Mouse (Mus musculus): ENCODE measurements around the gene Carmil3. TPM values are rescaled to one million over a fixed set of nuclear protein-coding genes. Genes with fewer than 3 reads are reported as not detected.

The Carmil3 gene
- total and polyA plus RNA-seq, 3 experiments: 1.9 to 6.0 (median 2.3) TPM

GRCm38 (mm10) chr14:55520451-55521361, 30.3 kb downstream of the Carmil3 start:
- H3K4me1 ChIP-seq (ENCODE audit: control insufficient read depth in 1 of 2, insufficient read depth in 2 of 2): peaks cover 2 to 27% of the 10 kb centered on the region in 2 experiments; a peak in 2 of 4 replicates
- peak overlapping the region in 1 of 3 experiments; percentile 50 for H3K4me3 ChIP-seq (replicated peaks in 1 of 3; ENCODE audit: low read depth in 2 of 3, low read length in 2 of 3, poor library complexity in 1 of 3)
- in situ Hi-C loops (cut with MboI; ENCODE audit: low pct_ligation_motif_present, low pct_unique_long_range_greater_than_20kb, low sequenced_read_pairs): no loop called here
- H3K4me2 ChIP-seq (ENCODE audit: insufficient read depth, low read depth, poor library complexity, severe bottlenecking): peak overlapping the region; percentile 60
- H3K79me2 ChIP-seq (replicated peaks; ENCODE audit: control insufficient read depth, extremely low read depth, insufficient read depth, poor library complexity, severe bottlenecking): no peaks in the 10 kb centered on the region
- H3K9ac ChIP-seq (ENCODE audit: insufficient read depth, low read depth): no peak overlapping the region
- DNase-seq (ENCODE audit: extremely low read depth): no peak
- no peaks in the 10 kb centered on the region for H3K36me3 ChIP-seq (replicated peaks in 1 of 2; ENCODE audit: control insufficient read depth in 1 of 2, insufficient read depth in 1 of 2, low read length in 1 of 2)
- dilution Hi-C loops (cut with MboI; ENCODE audit: extremely low pct_ligation_motif_present, extremely low pct_unique_long_range_greater_than_20kb, low sequenced_read_pairs): no loop called here
- no peak overlapping the region for H3K27ac ChIP-seq (ENCODE audit: insufficient read depth, low read depth)
- TF ChIP-seq TBP (conservative IDR thresholded peaks at IDR 0.05; ENCODE audit: low read depth, low read length) (no peak), JUND (conservative IDR thresholded peaks at IDR 0.05; ENCODE audit: low read depth, low read length) (no peak), USF1 (IDR thresholded peaks at IDR 0.05; ENCODE audit: low read depth, low read length) (no peak), UBTF (IDR thresholded peaks at IDR 0.05; ENCODE audit: low read depth, low read length) (peak; percentile 66; the same call in 1 of the 2 replicates), ETS1 (conservative IDR thresholded peaks at IDR 0.05; ENCODE audit: low read depth, low read length) (no peak), CTCF (conservative IDR thresholded peaks at IDR 0.05 in 1 of 2, IDR thresholded peaks at IDR 0.05 in 1 of 2; ENCODE audit: low read depth in 2 of 2, low read length in 2 of 2) (peak in 1 of 2 experiments; percentile 47; a peak in 2 of 4 replicates), KAT2A (IDR thresholded peaks at IDR 0.05; ENCODE audit: insufficient replicate concordance, low read length) (no peak)
- H3K9me3 ChIP-seq (replicated peaks; ENCODE audit: low read length): no peaks in the 10 kb centered on the region
- peaks cover 69% of the 10 kb centered on the region for H3K27me3 ChIP-seq (replicated peaks)

GRCm38 (mm10) chr14:55524062-55524461, 33.6 kb downstream of the Carmil3 start:
- no peak for DNase-seq (ENCODE audit: extremely low read depth)
- no peaks in the 10 kb centered on the region for H3K36me3 ChIP-seq (replicated peaks in 1 of 2; ENCODE audit: control insufficient read depth in 1 of 2, insufficient read depth in 1 of 2, low read length in 1 of 2)
- in situ Hi-C loops (cut with MboI; ENCODE audit: low pct_ligation_motif_present, low pct_unique_long_range_greater_than_20kb, low sequenced_read_pairs) (no loop called here), dilution Hi-C loops (cut with MboI; ENCODE audit: extremely low pct_ligation_motif_present, extremely low pct_unique_long_range_greater_than_20kb, low sequenced_read_pairs) (no loop called here)
- H3K79me2 ChIP-seq (replicated peaks; ENCODE audit: control insufficient read depth, extremely low read depth, insufficient read depth, poor library complexity, severe bottlenecking): no peaks in the 10 kb centered on the region
- peak; percentile 30; the same call in 1 of the 2 replicates for TF ChIP-seq EP300 (IDR thresholded peaks at IDR 0.05; ENCODE audit: low read length)
- no peak for TF ChIP-seq KAT2A (IDR thresholded peaks at IDR 0.05; ENCODE audit: insufficient replicate concordance, low read length)
- no peak for TF ChIP-seq BHLHE40 (IDR thresholded peaks at IDR 0.05; ENCODE audit: low read depth, low read length)
- peaks cover 5 to 25% of the 10 kb centered on the region in 2 experiments; a peak in 2 of 4 replicates for H3K4me1 ChIP-seq (ENCODE audit: control insufficient read depth in 1 of 2, insufficient read depth in 2 of 2)
- no peaks in the 10 kb centered on the region for H3K9me3 ChIP-seq (replicated peaks; ENCODE audit: low read length)
- H3K4me3 ChIP-seq (replicated peaks in 1 of 3; ENCODE audit: low read depth in 2 of 3, low read length in 2 of 3, poor library complexity in 1 of 3): no peak overlapping the region
- no peak overlapping the region for H3K4me2 ChIP-seq (ENCODE audit: insufficient read depth, low read depth, poor library complexity, severe bottlenecking)
- H3K27ac ChIP-seq (ENCODE audit: insufficient read depth, low read depth): no peak overlapping the region
- peaks cover 41% of the 10 kb centered on the region for H3K27me3 ChIP-seq (replicated peaks)
- no peak overlapping the region for H3K9ac ChIP-seq (ENCODE audit: insufficient read depth, low read depth)

GRCm38 (mm10) chr14:55524785-55525184, 34.3 kb downstream of the Carmil3 start, which contains the start of gene Nrl:
Nrl (minus strand) TSS chr14:55524981.
- Histone ChIP-seq H3K79me2 (replicated peaks; ENCODE audit: control insufficient read depth, extremely low read depth, insufficient read depth, poor library complexity, severe bottlenecking) (no peaks in the 10 kb centered on the region), H3K27me3 (replicated peaks) (peaks cover 35% of the 10 kb centered on the region), H3K36me3 (replicated peaks in 1 of 2; ENCODE audit: control insufficient read depth in 1 of 2, insufficient read depth in 1 of 2, low read length in 1 of 2) (no peaks in the 10 kb centered on the region), H3K4me2 (ENCODE audit: insufficient read depth, low read depth, poor library complexity, severe bottlenecking) (no peak within 1 kb of the TSS), H3K4me3 (replicated peaks in 1 of 3; ENCODE audit: low read depth in 2 of 3, low read length in 2 of 3, poor library complexity in 1 of 3) (no peak within 1 kb of the TSS), H3K4me1 (ENCODE audit: control insufficient read depth in 1 of 2, insufficient read depth in 2 of 2) (peaks cover 5 to 22% of the 10 kb centered on the region in 2 experiments; a peak in 2 of 4 replicates), H3K27ac (ENCODE audit: insufficient read depth, low read depth) (no peak within 1 kb of the TSS), H3K9ac (ENCODE audit: insufficient read depth, low read depth) (no peak within 1 kb of the TSS), H3K9me3 (replicated peaks; ENCODE audit: low read length) (no peaks in the 10 kb centered on the region)
- DNase-seq (ENCODE audit: extremely low read depth): no peak
- no peak for TF ChIP-seq KAT2A (IDR thresholded peaks at IDR 0.05; ENCODE audit: insufficient replicate concordance, low read length)
- TF ChIP-seq CHD1 (IDR thresholded peaks at IDR 0.05; ENCODE audit: low read depth, low read length): no peak
- TF ChIP-seq TCF12 (IDR thresholded peaks at IDR 0.05; ENCODE audit: low read depth, low read length): no peak
- TF ChIP-seq JUND (conservative IDR thresholded peaks at IDR 0.05; ENCODE audit: low read depth, low read length): no peak
- TF ChIP-seq ZNF384 (IDR thresholded peaks at IDR 0.05; ENCODE audit: low read depth, low read length): no peak
- TF ChIP-seq TBP (conservative IDR thresholded peaks at IDR 0.05; ENCODE audit: low read depth, low read length): no peak
- TF ChIP-seq MAX (IDR thresholded peaks at IDR 0.05; ENCODE audit: low read length): no peak
- no peak for TF ChIP-seq IRF4 (IDR thresholded peaks at IDR 0.05; ENCODE audit: low read depth, low read length)
- TF ChIP-seq MXI1 (IDR thresholded peaks at IDR 0.05; ENCODE audit: low read depth, low read length): no peak
- no peak for TF ChIP-seq MAFK (IDR thresholded peaks at IDR 0.05; ENCODE audit: insufficient replicate concordance, low read length)
- TF ChIP-seq GABPA (IDR thresholded peaks at IDR 0.05; ENCODE audit: insufficient replicate concordance, low read depth, low read length): no peak
- TF ChIP-seq MAZ (IDR thresholded peaks at IDR 0.05; ENCODE audit: low read depth, low read length): no peak
- in situ Hi-C loops (cut with MboI; ENCODE audit: low pct_ligation_motif_present, low pct_unique_long_range_greater_than_20kb, low sequenced_read_pairs): no loop called here
- dilution Hi-C loops (cut with MboI; ENCODE audit: extremely low pct_ligation_motif_present, extremely low pct_unique_long_range_greater_than_20kb, low sequenced_read_pairs): no loop called here

Data from CH12.LX (cell line).